Mouse (Mus musculus) cerebellum, adult 2 months (tissue): Measurements from ENCODE around the gene Mroh3.

Experiments used
- CTCF ChIP-seq: fragments of 200-500 bp; IDR thresholded peaks from 2 replicates; pipeline ENCODE4 v1.5.1; 2011; ENCODE audit warnings: low read depth, mild to moderate bottlenecking, control low read depth, low read length, moderate library complexity, borderline replicate concordance; ENCODE audit not compliant: insufficient read depth
- POLR2A ChIP-seq: fragments of 200-500 bp; IDR thresholded peaks from 2 replicates; pipeline ENCODE4 v1.6.1; 2011; ENCODE audit warnings: low read length, control low read depth, borderline replicate concordance; ENCODE audit not compliant: insufficient read depth

GRCm38 (mm10) chr1:136161333-136161921 is 51.2 kb downstream of the Mroh3 start:
- TF ChIP-seq CTCF (no peak), POLR2A (no peak)
